Mouse (Mus musculus) adrenal gland, adult 2 months (tissue): ENCODE data around the gene Rab43. TPM values are rescaled to one million over a fixed set of nuclear protein-coding genes. Genes with fewer than 3 reads are reported as not detected.

Source experiments
- DNase-seq: peaks from one replicate; pipeline ENCODE4 v3.0.0; 2021
- polyA plus RNA-seq: library from polyadenylated mRNA; depleted of rRNA; stranded (reverse); fragments of >200 nt; gene quantifications from 2 replicates; pipeline ENCODE4 v1.2.3, GENCODE M21; 2012; rRNA removed
- total RNA-seq, 2 experiments: library from RNA; stranded (reverse); gene quantifications; 2 replicates each; pipeline ENCODE4 v1.2.3; 2021

The Rab43 gene
- total and polyA plus RNA-seq, 3 experiments, result 28.0 to 30.6 (median 28.2) TPM

DNA sequence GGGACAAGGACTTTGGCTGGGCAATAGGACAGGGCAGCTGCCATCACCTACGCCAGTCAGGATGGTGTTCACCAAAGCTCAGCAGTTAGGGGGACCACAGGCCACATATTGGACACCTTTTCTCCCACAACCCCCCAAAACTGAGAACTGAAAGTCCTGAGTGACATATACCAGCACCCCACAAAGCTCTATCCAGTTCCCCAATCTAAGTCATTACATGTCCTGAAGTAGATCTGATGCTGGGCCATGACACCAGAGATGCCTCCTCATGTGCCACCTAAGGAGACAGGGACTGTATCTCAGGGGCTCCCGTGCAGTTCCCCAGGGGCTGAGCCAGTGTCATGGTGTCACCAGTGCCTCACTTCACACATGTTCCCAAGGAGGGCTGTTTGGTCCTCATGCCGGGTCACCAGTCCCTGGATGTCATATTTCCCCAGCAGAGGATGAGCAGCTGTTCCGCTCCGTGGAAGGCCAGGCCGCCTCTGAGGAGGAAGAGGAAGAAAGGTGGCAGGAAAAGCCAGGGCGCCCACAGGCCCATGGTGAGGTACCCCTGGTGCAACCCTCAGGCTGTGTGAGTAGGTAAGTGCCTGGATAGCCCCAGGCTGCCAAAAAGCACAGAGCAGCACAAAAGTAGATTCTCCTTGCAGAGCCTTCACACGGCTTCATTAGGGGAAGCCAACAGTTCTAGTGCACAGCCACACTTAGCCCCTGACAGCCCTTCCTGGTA is 61.6 kb downstream of the Rab43 start:
- no peak for DNase-seq

DNA sequence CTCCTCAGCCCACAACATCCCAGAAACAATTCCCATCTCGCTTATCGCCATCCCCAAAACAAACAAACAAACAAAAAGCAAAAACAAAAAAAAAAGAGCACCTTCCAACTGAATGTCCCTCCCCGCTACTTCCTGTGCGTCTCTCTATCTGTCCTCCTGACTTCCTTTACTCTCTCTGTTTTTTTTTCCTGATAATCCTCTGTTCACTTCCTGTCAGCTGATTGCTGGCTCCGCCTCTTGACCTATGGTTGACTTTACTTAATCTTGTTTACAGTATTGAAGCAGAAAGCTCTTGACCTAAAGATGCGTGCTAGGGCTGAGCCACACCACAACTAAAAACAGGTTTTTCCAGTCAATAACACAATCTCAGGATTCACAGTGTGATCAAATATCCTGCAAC is 63.4 kb downstream of the Rab43 start:
- no peak for DNase-seq

GRCm38 (mm10) chr6:87748078-87748477 is 63.9 kb downstream of the Rab43 start:
- no peak for DNase-seq

DNA sequence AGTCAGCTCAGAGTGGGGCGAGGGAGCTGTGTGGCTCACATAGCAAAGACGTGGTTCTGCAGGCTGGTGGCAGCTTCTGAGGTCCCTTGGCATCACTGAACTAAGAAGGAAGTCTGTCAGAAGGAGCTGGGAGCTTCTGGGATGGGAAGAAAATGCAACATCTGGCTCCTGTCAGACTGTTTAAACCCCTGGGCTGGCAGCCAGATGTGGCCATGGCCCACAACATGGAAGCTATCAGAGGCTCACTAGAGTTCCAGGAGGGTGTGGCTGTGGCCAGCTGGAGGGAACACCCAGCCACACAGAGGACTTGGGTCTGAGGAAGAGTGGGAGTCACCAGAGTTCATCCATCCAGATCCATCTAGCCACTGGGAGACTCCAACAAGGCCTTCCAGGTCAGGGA is 65.1 kb downstream of the Rab43 start:
- DNase-seq, result no peak

DNA sequence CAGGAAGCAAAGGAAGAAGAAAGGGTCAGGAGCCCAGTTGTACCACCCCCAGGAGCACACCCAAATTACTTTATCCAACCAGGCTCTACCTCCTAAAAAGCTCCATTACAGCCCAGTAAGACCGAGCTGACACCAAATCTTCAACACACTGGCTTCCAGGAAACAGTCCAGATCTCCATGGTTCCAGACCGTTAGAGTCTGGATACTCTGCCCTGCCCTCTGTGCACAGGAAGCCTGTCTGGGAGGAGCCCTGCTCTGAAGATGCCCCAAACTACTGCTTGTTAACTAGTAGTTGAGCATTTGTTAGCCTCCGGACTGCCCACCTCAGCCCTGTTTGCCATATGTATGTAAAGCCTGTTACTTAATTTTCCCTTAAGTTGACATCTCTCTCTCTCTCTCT is 65.9 kb downstream of the Rab43 start:
- DNase-seq, result no peak

GRCm38 (mm10) chr6:87745301-87745700 is 66.7 kb downstream of the Rab43 start:
- peak; percentile 50 for DNase-seq

GRCm38 (mm10) chr6:87744632-87745031 is 67.3 kb downstream of the Rab43 start:
- no peak for DNase-seq

DNA sequence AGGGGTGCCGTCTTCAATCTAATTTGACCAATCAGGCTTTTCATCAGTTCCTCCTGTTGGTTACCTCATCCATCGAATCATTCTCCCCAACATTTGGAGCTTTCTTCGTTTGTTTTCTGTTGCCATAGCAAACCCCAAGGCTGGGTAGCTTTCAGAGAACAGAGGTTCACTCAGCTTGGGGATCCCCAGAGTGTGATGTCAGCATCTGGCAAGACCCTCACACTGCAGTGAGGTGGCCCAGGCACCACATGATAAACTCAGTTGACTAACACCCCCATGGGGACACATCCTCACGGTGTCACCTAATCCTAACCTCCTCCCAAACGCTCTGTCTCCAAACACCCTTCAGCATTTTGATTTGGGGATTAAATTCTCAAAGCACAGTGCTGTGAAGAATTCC is 68.7 kb downstream of the Rab43 start:
- no peak for DNase-seq

- DNase-seq, result no peak
Observed at GRCm38 (mm10) chr6:87742804-87743203, 69.2 kb downstream of the Rab43 start.

DNA sequence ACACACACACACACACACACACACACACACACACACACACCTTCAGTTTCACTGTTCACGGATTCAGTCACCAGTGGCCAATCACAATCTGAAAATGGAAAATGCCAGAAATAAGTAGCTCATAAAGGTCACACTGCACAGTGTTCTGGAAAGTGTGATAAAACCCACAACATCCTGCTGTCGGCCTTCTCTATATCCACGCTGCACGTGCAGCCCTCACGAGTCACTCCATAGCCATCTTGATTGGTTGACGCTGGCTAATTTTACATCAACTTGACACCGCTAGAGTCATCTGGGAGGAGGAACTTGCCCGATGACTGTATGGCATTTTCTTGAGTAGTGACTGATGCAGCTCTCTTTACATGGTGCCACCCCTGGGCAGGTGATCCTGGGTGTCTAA is 70.0 kb downstream of the Rab43 start:
- DNase-seq, result no peak

GRCm38 (mm10) chr6:87740496-87740895 is 71.5 kb downstream of the Rab43 start:
- DNase-seq, result no peak

DNA sequence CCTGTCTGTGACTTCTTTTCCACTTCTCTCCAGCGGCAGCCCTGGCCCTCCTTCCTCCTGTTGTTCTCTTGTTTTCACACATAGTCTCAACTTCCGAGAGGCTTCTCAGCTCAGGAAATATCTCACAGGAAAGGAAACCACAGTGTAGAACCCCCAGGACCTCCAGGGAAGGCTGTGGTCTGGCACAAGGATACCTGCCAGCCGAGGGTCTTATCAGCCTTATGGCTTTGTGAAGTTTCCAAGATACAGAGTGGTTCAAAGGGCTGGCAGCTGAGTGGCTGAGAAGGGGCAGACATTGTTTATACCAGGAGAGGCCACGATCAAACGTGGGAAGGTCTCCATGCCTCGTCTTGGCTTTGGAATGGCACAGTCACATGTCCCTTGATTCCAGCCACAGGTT is 72.1 kb downstream of the Rab43 start:
- DNase-seq, result no peak

Other genes starting within 250 kb of the Rab43 start
- gene Prokr1, start 221.4 kb downstream of the Rab43 start, total RNA-seq, result under 1 TPM; 0.37 to 0.93 TPM
- gene Prokr1, start 221.4 kb downstream of the Rab43 start, polyA plus RNA-seq, result 0.13 and 0.23 TPM in 2 replicates
- gene Aplf, start 140.0 kb downstream of the Rab43 start, total RNA-seq, result 1 to 10 TPM; 5.5 to 7.4 TPM
- 2.5 and 3.7 TPM in 2 replicates for gene Aplf, start 140.0 kb downstream of the Rab43 start, polyA plus RNA-seq
- gene Efcc1, start 81.3 kb downstream of the Rab43 start, total RNA-seq, result 1 to 10 TPM in 1 of 2 experiments, under 1 TPM in 1; 0.63 to 1.1 TPM
- 1.1 and 1.4 TPM in 2 replicates for gene Efcc1, start 81.3 kb downstream of the Rab43 start, polyA plus RNA-seq
- under 1 TPM in 1 of 2 experiments, not detected in 1; 0.45 TPM for gene Gp9, start 34.1 kb downstream of the Rab43 start, total RNA-seq
- gene Gp9, start 34.1 kb downstream of the Rab43 start, polyA plus RNA-seq, result 0.84 and 1.0 TPM in 2 replicates
- 1 to 10 TPM; 2.5 TPM for gene Gm45140, start 23.6 kb upstream of the Rab43 start, total RNA-seq
- gene Gm45140, start 23.6 kb upstream of the Rab43 start, polyA plus RNA-seq, result 0.02 and 0.15 TPM in 2 replicates
- gene Isy1, start 26.6 kb upstream of the Rab43 start, total RNA-seq, result 10 to 100 TPM; 44.4 to 55.6 TPM
- gene Isy1, start 26.6 kb upstream of the Rab43 start, polyA plus RNA-seq, result 3.1 and 3.8 TPM in 2 replicates
- gene Cnbp, start 38.9 kb upstream of the Rab43 start, total RNA-seq, result 100 to 1,000 TPM; 333 to 380 TPM
- 73.9 and 76.1 TPM in 2 replicates for gene Cnbp, start 38.9 kb upstream of the Rab43 start, polyA plus RNA-seq
- gene Copg1, start 75.7 kb upstream of the Rab43 start, total RNA-seq, result 100 to 1,000 TPM; 102 to 104 TPM
- gene Copg1, start 75.7 kb upstream of the Rab43 start, polyA plus RNA-seq, result 26.0 and 41.0 TPM in 2 replicates
- 10 to 100 TPM; 21.5 to 22.4 TPM for gene Hmces, start 101.8 kb upstream of the Rab43 start, total RNA-seq
- 15.4 and 22.3 TPM in 2 replicates for gene Hmces, start 101.8 kb upstream of the Rab43 start, polyA plus RNA-seq
- gene H1fx, start 169.5 kb upstream of the Rab43 start, total RNA-seq, result 1 to 10 TPM; 7.4 to 9.5 TPM
- 17.1 and 22.1 TPM in 2 replicates for gene H1fx, start 169.5 kb upstream of the Rab43 start, polyA plus RNA-seq
- 100 to 1,000 TPM; 335 to 385 TPM for gene Rab7, start 233.1 kb upstream of the Rab43 start, total RNA-seq
- 90.7 and 123 TPM in 2 replicates for gene Rab7, start 233.1 kb upstream of the Rab43 start, polyA plus RNA-seq